Mouse (Mus musculus) midbrain, embryonic 13.5 days (tissue): ENCODE measurements around the gene Slc26a9. TPM values are rescaled to one million over a fixed set of nuclear protein-coding genes. Genes with fewer than 3 reads are reported as not detected.

Experiments
- ATAC-seq: fragments of 200-750 bp; cut with Nextera tagmentation; 2 replicates; pipeline ENCODE4 v1.8.0; 2017; ENCODE audit warnings: mild to moderate bottlenecking, moderate TSS enrichment, moderate library complexity
- H3K27ac ChIP-seq: fragments of 300-500 bp; sonication (generic); 2 replicates; pipeline ENCODE4 v1.5.1; 2015; ENCODE audit warnings: inconsistent platforms, mild to moderate bottlenecking, moderate library complexity
- H3K27me3 ChIP-seq: fragments of 300-500 bp; sonication (generic); 2 replicates; pipeline ENCODE4 v1.6.1; 2015; ENCODE audit warnings: mild to moderate bottlenecking, inconsistent platforms
- H3K36me3 ChIP-seq: fragments of 300-500 bp; sonication (generic); 2 replicates; pipeline ENCODE4 v1.6.1; 2015; ENCODE audit warnings: mild to moderate bottlenecking, inconsistent platforms
- H3K4me1 ChIP-seq: fragments of 300-500 bp; sonication (generic); replicated peaks from 2 replicates; pipeline ENCODE4 v1.6.1; 2015; ENCODE audit warnings: inconsistent platforms
- H3K4me2 ChIP-seq: fragments of 300-500 bp; sonication (generic); replicated peaks from 2 replicates; pipeline ENCODE4 v1.6.1; 2015; ENCODE audit warnings: moderate library complexity, mild to moderate bottlenecking, inconsistent platforms
- H3K4me3 ChIP-seq: fragments of 300-500 bp; sonication (generic); replicated peaks from 2 replicates; pipeline ENCODE4 v1.5.1; 2015; ENCODE audit warnings: mild to moderate bottlenecking, inconsistent platforms
- H3K9ac ChIP-seq: fragments of 300-500 bp; sonication (generic); replicated peaks from 2 replicates; pipeline ENCODE4 v1.6.1; 2015; ENCODE audit warnings: mild to moderate bottlenecking, inconsistent platforms
- H3K9me3 ChIP-seq: fragments of 300-500 bp; sonication (generic); 2 replicates; pipeline ENCODE4 v1.6.1; 2016; ENCODE audit warnings: mild to moderate bottlenecking, inconsistent platforms
- WGBS: fragments of 180-500 bp; shearing (Covaris S2); methylation state at CpG from one replicate; pipeline ENCODE4 v1.1.7; 2015; 5-methylcytosine and 5-hydroxymethylcytosine counted together
- polyA plus RNA-seq: library from polyadenylated mRNA; unstranded; fragments of >200 nt; fragmentation: Nextera tagmentation; extraction: Ambion mirVana; gene quantifications from 2 replicates; pipeline ENCODE4 v1.2.1, GENCODE M21; 2015

Gene Slc26a9
- 0.03 TPM in 1 of 2 replicates, not detected in the other for polyA plus RNA-seq

GRCm38 (mm10) chr1:131743868-131744464 is at the start of gene Slc26a9:
Slc26a9 (plus strand) TSS chr1:131744022.
- Histone ChIP-seq H3K9ac (no peak within 1 kb of the TSS), H3K9me3 (no peaks in the 10 kb centered on the region), H3K36me3 (no peaks in the 10 kb centered on the region), H3K4me2 (no peak within 1 kb of the TSS), H3K27me3 (0 out of 2 replicates have a peak, but pooled peaks cover 3% of the 10 kb centered on the region), H3K4me3 (no peak within 1 kb of the TSS), H3K4me1 (no peaks in the 10 kb centered on the region), H3K27ac (no peak within 1 kb of the TSS)
- 71% methylated on average over 10 of the region's 10 CpGs for WGBS
- ATAC-seq, result no peak

- H3K4me3 ChIP-seq, result no peak overlapping the region
- H3K27ac ChIP-seq, result no peak overlapping the region
- H3K4me1 ChIP-seq, result no peaks in the 10 kb centered on the region
- H3K9me3 ChIP-seq, result no peaks in the 10 kb centered on the region
- H3K36me3 ChIP-seq, result no peaks in the 10 kb centered on the region
- no peak for ATAC-seq
- WGBS, result 90% methylated on average over 2 of the region's 2 CpGs
- no peak overlapping the region for H3K4me2 ChIP-seq
- no peaks in the 10 kb centered on the region for H3K27me3 ChIP-seq
- no peak overlapping the region for H3K9ac ChIP-seq
Measured at GRCm38 (mm10) chr1:131695308-131695707, 48.5 kb upstream of the Slc26a9 start.

- WGBS, result 56% methylated on average over 4 of the region's 4 CpGs
- Histone ChIP-seq H3K9ac (no peak overlapping the region), H3K4me2 (no peak overlapping the region)
Measured at GRCm38 (mm10) chr1:131696325-131696724, 47.5 kb upstream of the Slc26a9 start.

GRCm38 (mm10) chr1:131698770-131699169 is 45.1 kb upstream of the Slc26a9 start:
- no peak for ATAC-seq
- WGBS, result 94% methylated on average over 3 of the region's 3 CpGs
- no peaks in the 10 kb centered on the region for H3K4me1 ChIP-seq
- no peak overlapping the region for H3K27ac ChIP-seq
- no peak overlapping the region for H3K9ac ChIP-seq
- no peak overlapping the region for H3K4me2 ChIP-seq
- H3K4me3 ChIP-seq, result no peak overlapping the region
- no peaks in the 10 kb centered on the region for H3K27me3 ChIP-seq
- no peaks in the 10 kb centered on the region for H3K9me3 ChIP-seq
- no peaks in the 10 kb centered on the region for H3K36me3 ChIP-seq

More at GRCm38 (mm10) chr1:131696325-131696724, 47.5 kb upstream of the Slc26a9 start:
- Histone ChIP-seq H3K4me1 (no peaks in the 10 kb centered on the region), H3K9me3 (no peaks in the 10 kb centered on the region), H3K27me3 (no peaks in the 10 kb centered on the region), H3K4me3 (no peak overlapping the region), H3K27ac (no peak overlapping the region), H3K36me3 (no peaks in the 10 kb centered on the region)
- no peak for ATAC-seq

GRCm38 (mm10) chr1:131699642-131700041 is 44.2 kb upstream of the Slc26a9 start:
- H3K27ac ChIP-seq, result no peak overlapping the region
- H3K27me3 ChIP-seq, result no peaks in the 10 kb centered on the region
- 88% methylated on average over 4 of the region's 4 CpGs for WGBS
- H3K4me2 ChIP-seq, result no peak overlapping the region
- no peaks in the 10 kb centered on the region for H3K36me3 ChIP-seq
- no peaks in the 10 kb centered on the region for H3K4me1 ChIP-seq
- H3K9me3 ChIP-seq, result no peaks in the 10 kb centered on the region
- no peak overlapping the region for H3K4me3 ChIP-seq
- H3K9ac ChIP-seq, result no peak overlapping the region
- no peak for ATAC-seq

- whole genome bisulfite sequencing, result 73% methylated on average over 5 of the region's 5 CpGs
- Histone ChIP-seq H3K27me3 (no peaks in the 10 kb centered on the region), H3K4me1 (no peaks in the 10 kb centered on the region), H3K27ac (no peak overlapping the region), H3K4me2 (no peak overlapping the region), H3K9ac (no peak overlapping the region), H3K9me3 (no peaks in the 10 kb centered on the region), H3K4me3 (no peak overlapping the region), H3K36me3 (no peaks in the 10 kb centered on the region)
- no peak for ATAC-seq
Measured at GRCm38 (mm10) chr1:131700447-131700846, 43.4 kb upstream of the Slc26a9 start.

GRCm38 (mm10) chr1:131701391-131701790 is 42.4 kb upstream of the Slc26a9 start:
- H3K4me3 ChIP-seq, result no peak overlapping the region
- H3K9me3 ChIP-seq, result no peaks in the 10 kb centered on the region
- H3K4me1 ChIP-seq, result no peaks in the 10 kb centered on the region
- ATAC-seq, result no peak
- 83% methylated on average over 5 of the region's 5 CpGs for WGBS
- no peak overlapping the region for H3K27ac ChIP-seq
- H3K27me3 ChIP-seq, result no peaks in the 10 kb centered on the region
- H3K9ac ChIP-seq, result no peak overlapping the region
- H3K36me3 ChIP-seq, result no peaks in the 10 kb centered on the region
- H3K4me2 ChIP-seq, result no peak overlapping the region

- H3K4me3 ChIP-seq, result no peak overlapping the region
- no peaks in the 10 kb centered on the region for H3K4me1 ChIP-seq
- H3K4me2 ChIP-seq, result no peak overlapping the region
- WGBS, result 84% methylated on average over 8 of the region's 8 CpGs
- H3K27ac ChIP-seq, result no peak overlapping the region
- no peaks in the 10 kb centered on the region for H3K9me3 ChIP-seq
- no peaks in the 10 kb centered on the region for H3K27me3 ChIP-seq
- no peak overlapping the region for H3K9ac ChIP-seq
- H3K36me3 ChIP-seq, result no peaks in the 10 kb centered on the region
- no peak for ATAC-seq
Measured at GRCm38 (mm10) chr1:131702094-131702766, 41.6 kb upstream of the Slc26a9 start.

- ATAC-seq, result no peak
- no peaks in the 10 kb centered on the region for H3K4me1 ChIP-seq
- H3K27ac ChIP-seq, result no peak overlapping the region
- H3K36me3 ChIP-seq, result no peaks in the 10 kb centered on the region
- H3K4me3 ChIP-seq, result no peak overlapping the region
- no peak overlapping the region for H3K4me2 ChIP-seq
- H3K27me3 ChIP-seq, result no peaks in the 10 kb centered on the region
- no peaks in the 10 kb centered on the region for H3K9me3 ChIP-seq
- H3K9ac ChIP-seq, result no peak overlapping the region
- WGBS, result 86% methylated on average over 2 of the region's 2 CpGs
Measured at GRCm38 (mm10) chr1:131703482-131703881, 40.3 kb upstream of the Slc26a9 start.

- Histone ChIP-seq H3K9me3 (no peaks in the 10 kb centered on the region), H3K27ac (no peak overlapping the region), H3K4me1 (no peaks in the 10 kb centered on the region), H3K27me3 (no peaks in the 10 kb centered on the region), H3K4me3 (no peak overlapping the region), H3K4me2 (no peak overlapping the region), H3K9ac (no peak overlapping the region), H3K36me3 (no peaks in the 10 kb centered on the region)
- ATAC-seq, result no peak
- WGBS, result 25% methylated on average over 4 of the region's 4 CpGs
Measured at GRCm38 (mm10) chr1:131708338-131708737, 35.5 kb upstream of the Slc26a9 start.

GRCm38 (mm10) chr1:131711518-131711917 is 32.3 kb upstream of the Slc26a9 start:
- WGBS, result 82% methylated on average over 10 of the region's 10 CpGs
- Histone ChIP-seq H3K4me1 (no peaks in the 10 kb centered on the region), H3K4me3 (no peak overlapping the region), H3K4me2 (no peak overlapping the region), H3K9me3 (no peaks in the 10 kb centered on the region), H3K27ac (no peak overlapping the region), H3K9ac (no peak overlapping the region), H3K36me3 (no peaks in the 10 kb centered on the region), H3K27me3 (no peaks in the 10 kb centered on the region)
- ATAC-seq, result no peak

- H3K4me2 ChIP-seq, result no peak overlapping the region
- ATAC-seq, result peak; percentile 38; the same call in 1 of the 2 replicates
- WGBS, result 30% methylated on average over 2 of the region's 2 CpGs
- H3K27ac ChIP-seq, result no peak overlapping the region
- no peaks in the 10 kb centered on the region for H3K36me3 ChIP-seq
- no peaks in the 10 kb centered on the region for H3K4me1 ChIP-seq
- no peak overlapping the region for H3K9ac ChIP-seq
- no peaks in the 10 kb centered on the region for H3K9me3 ChIP-seq
- no peaks in the 10 kb centered on the region for H3K27me3 ChIP-seq
- no peak overlapping the region for H3K4me3 ChIP-seq
Measured at GRCm38 (mm10) chr1:131712386-131712785, 31.4 kb upstream of the Slc26a9 start.
